Mouse (Mus musculus) CD8-positive naive resting alpha-beta T cell, adult 57 days (primary cell): ENCODE results near the gene Xlr4c. TPM values are rescaled to one million over a fixed set of nuclear protein-coding genes. Genes with fewer than 3 reads are reported as not detected.

ENCODE experiments used
- total RNA-seq: library from RNA; stranded (reverse); gene quantifications from one replicate; pipeline ENCODE4 v1.2.4, GENCODE M21; 2023

Xlr4c gene
- 51.9 TPM for total RNA-seq

GRCm38 (mm10) chrX:73242821-73243325 is at the start of gene Xlr4c:
Xlr4c (minus strand) TSS chrX:73243130.

GRCm38 (mm10) chrX:73265270-73265669 is 22.3 kb upstream of the Xlr4c start, which contains the start of gene Xlr3c:
Xlr3c (minus strand) TSS chrX:73265390.

DNA sequence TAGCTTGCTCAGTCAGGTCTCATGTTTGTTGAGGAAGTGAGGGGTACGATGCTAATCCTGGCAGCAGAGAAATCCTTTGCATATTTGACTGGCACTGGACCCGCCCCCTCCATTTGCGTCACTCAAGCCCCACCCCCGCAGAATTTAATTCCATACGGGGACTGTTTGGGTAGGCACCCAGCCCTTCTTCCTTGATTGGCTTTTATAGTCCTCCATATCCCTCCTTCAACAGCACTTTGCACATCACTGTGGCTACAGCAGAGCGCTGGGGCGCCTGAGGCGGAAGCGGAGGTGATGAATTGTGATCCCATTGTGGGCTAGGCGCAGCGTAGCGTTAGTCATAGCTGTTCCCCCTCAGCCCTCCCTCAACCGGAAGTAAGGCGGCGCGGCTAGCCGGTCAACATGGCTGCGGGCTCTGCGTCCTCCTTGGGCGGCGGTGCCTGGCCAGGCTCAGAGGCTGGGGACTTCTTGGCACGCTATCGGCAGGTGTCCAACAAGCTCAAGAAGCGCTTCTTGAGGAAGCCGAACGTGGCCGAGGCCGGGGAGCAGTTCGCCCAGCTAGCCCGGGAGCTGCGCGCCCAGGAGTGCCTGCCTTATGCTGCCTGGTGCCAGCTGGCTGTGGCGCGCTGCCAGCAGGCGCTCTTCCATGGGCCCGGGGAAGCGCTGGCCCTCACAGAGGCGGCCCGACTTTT is 14.9 kb downstream of the Xlr4c start, which contains the start of gene F8a:
F8a (plus strand) TSS at position 378 of the 692 bp plus-strand sequence.

GRCm38 (mm10) chrX:73213819-73214564 is 28.9 kb downstream of the Xlr4c start, which contains the start of gene Xlr4b:
Xlr4b (plus strand) TSS chrX:73214333.

DNA sequence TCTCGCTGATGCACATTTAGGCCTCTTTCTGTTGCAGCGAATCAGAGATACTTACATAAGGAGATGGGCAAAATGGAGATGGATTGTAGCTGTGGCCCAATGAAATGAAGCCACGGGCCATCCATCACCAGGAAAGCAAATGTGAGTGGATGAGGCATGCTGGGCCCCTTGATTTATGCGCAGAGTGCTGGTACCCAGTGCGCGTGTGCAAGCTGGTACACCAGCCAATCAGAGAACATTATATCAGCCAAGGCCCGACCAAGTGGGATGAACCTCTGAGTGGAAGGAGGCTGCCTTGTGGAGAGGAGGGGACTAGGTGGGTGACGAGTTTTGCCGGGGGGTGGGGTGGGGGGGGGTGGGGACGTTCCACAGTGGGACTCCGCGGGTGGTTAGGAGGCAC is 51.0 kb downstream of the Xlr4c start, which contains the start of gene Xlr3b:
Xlr3b (plus strand) TSS at position 274 of the 400 bp plus-strand sequence.

Other genes starting within 250 kb of the Xlr4c start
- gene Pnma5, start 206.0 kb downstream of the Xlr4c start, total RNA-seq: 2.3 TPM
- not detected for gene Pnma3, start 178.3 kb downstream of the Xlr4c start, total RNA-seq
- 62.9 TPM for gene Xlr4a, start 160.7 kb downstream of the Xlr4c start, total RNA-seq
- 2.2 TPM for gene Xlr3a, start 146.0 kb downstream of the Xlr4c start, total RNA-seq
- 1.3 TPM for gene Gm14685, start 126.1 kb downstream of the Xlr4c start, total RNA-seq
- not detected for gene Xlr5b, start 94.3 kb downstream of the Xlr4c start, total RNA-seq
- gene DXBay18, start 93.7 kb downstream of the Xlr4c start, total RNA-seq: 2.3 TPM
- gene Spin2d, start 66.1 kb downstream of the Xlr4c start, total RNA-seq: not detected
- 22.6 TPM for gene Xlr3b, start 50.9 kb downstream of the Xlr4c start, total RNA-seq
- 89.3 TPM for gene Xlr4b, start 28.8 kb downstream of the Xlr4c start, total RNA-seq
- gene F8a, start 14.8 kb downstream of the Xlr4c start, total RNA-seq: 13.8 TPM
- not detected for gene Xlr3c, start 22.3 kb upstream of the Xlr4c start, total RNA-seq
- not detected for gene Xlr5a, start 49.8 kb upstream of the Xlr4c start, total RNA-seq
- gene Xlr5c, start 49.8 kb upstream of the Xlr4c start, total RNA-seq: not detected
- gene Gm45015, start 93.7 kb upstream of the Xlr4c start, total RNA-seq: not detected
- 40.1 TPM for gene Zfp275, start 99.5 kb upstream of the Xlr4c start, total RNA-seq
- not detected for gene Gm18336, start 155.6 kb upstream of the Xlr4c start, total RNA-seq
- not detected for gene Zfp92, start 168.0 kb upstream of the Xlr4c start, total RNA-seq
- gene Trex2, start 192.2 kb upstream of the Xlr4c start, total RNA-seq: not detected
- 22.9 TPM for gene Haus7, start 215.9 kb upstream of the Xlr4c start, total RNA-seq
- 0.43 TPM for gene Bgn, start 240.5 kb upstream of the Xlr4c start, total RNA-seq